Mouse (Mus musculus) adrenal gland, postnatal 14 days (tissue): Measurements from ENCODE around the gene Arpp19. TPM values are rescaled to one million over a fixed set of nuclear protein-coding genes. Genes with fewer than 3 reads are reported as not detected.

Experiments
- DNase-seq: peaks from one replicate; pipeline ENCODE4 v3.0.0; 2021; ENCODE audit warnings: mixed read lengths
- total RNA-seq: library from RNA; stranded (reverse); gene quantifications from 2 replicates; pipeline ENCODE4 v1.2.3, GENCODE M21; 2021

Arpp19 gene
- total RNA-seq, 1 experiment from 2014 or later, result 319 TPM

DNA sequence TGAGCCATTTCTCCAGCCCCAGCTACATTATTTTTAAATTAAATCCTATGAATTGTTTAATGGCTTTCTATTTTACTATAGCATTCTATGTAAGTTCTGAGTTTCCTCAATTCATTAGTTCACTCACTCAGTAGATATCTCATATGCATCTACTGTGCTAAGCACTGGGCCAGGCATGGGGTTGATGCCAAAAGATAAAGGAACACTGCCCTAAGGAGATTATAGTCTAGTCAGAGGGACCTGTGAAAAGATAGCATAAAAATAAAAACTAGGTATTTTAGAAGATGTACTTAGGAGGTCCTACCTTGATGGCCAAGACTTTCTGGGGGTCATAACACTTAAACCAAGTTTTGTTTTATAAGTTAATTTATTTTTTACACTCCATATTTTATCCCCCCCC lies 64.7 kb downstream of the Arpp19 start:
- no peak for DNase-seq

Other genes starting within 250 kb of the Arpp19 start
- 0.19 and 7.6 TPM in 2 replicates for gene Onecut1, start 175.7 kb upstream of the Arpp19 start, total RNA-seq
- gene Fam214a, start 84.7 kb upstream of the Arpp19 start, total RNA-seq, result 80.4 and 93.0 TPM in 2 replicates
- 36.4 and 42.2 TPM in 2 replicates for gene Myo5a, start 33.4 kb downstream of the Arpp19 start, total RNA-seq
- 7.0 and 7.3 TPM in 2 replicates for gene Myo5c, start 194.4 kb downstream of the Arpp19 start, total RNA-seq